In genomic region chr13:63885532-63885949, GRCm38 (mm10) we compare ENCODE assay signal across 13 mouse cellular contexts.
A peak's percentile ranks its signal among the peaks of the same experiment; 100 is the strongest.
DNase-seq lines count a peak whose midpoint lies in the region; ATAC-seq and TF ChIP-seq lines count a peak whose summit lies in the region.
"Had no signal": no experiment of that assay in that cellular context is flagged by ENCODE, and none has a peak within 500 bp of the region (broad histone marks: within the 10 kb centered on the region; RNA-seq: fewer than 3 reads in every experiment).

No protein-coding gene starts in this region.

- WGBS in kidney, embryonic 16.5 days = 53% methylated on average over 3 of the region's 3 CpGs
- whole genome bisulfite sequencing in midbrain, embryonic 16.5 days = 64% methylated on average over 3 of the region's 3 CpGs

- ATAC-seq in kidney, embryonic 16.5 days (ENCODE audit: low FRiP score, low TSS enrichment) = no peak
- peak; percentile 38 for ATAC-seq in CD4-positive, CD25-positive, alpha-beta regulatory T cell, adult 4 months
- ATAC-seq in inflammation-experienced regulatory T-cells, adult 6 months = peak; percentile 23
- 0 out of 2 replicates have a peak, but pooled peaks have one; percentile 12 for ATAC-seq in megakaryocyte, adult 5-6 weeks (ENCODE audit: poor library complexity, severe bottlenecking)
- no peak for ATAC-seq in midbrain, embryonic 16.5 days

- H3K27me3 ChIP-seq in kidney, embryonic 16.5 days (ENCODE audit: insufficient read depth, low read length) = no peaks in the 10 kb centered on the region
- no peaks in the 10 kb centered on the region for H3K27me3 ChIP-seq in midbrain, embryonic 16.5 days (ENCODE audit: control insufficient read depth, insufficient read depth, low read depth, low read length)
- H3K27me3 ChIP-seq: limb, embryonic 13.5 days had no signal

- no peak for TF ChIP-seq CTCF in layer of hippocampus, adult 2 months (conservative IDR thresholded peaks at IDR 0.05)

- DNase-seq in kidney, postnatal 10 days = no peak
- no peak for DNase-seq in left cerebral cortex, adult 18-20 months (ENCODE audit: low spot score in 2 of 2)
- no peak for DNase-seq in layer of hippocampus, adult 2 months (ENCODE audit: low spot score in 2 of 2)
- DNase-seq: adrenal gland, adult 2 months; heart, adult 11 months; thymus, adult 18-20 months had no signal

- H3K9ac ChIP-seq in kidney, embryonic 16.5 days (replicated peaks; ENCODE audit: low read length) = no peak overlapping the region
- H3K9ac ChIP-seq in midbrain, embryonic 16.5 days (ENCODE audit: low read depth, low read length) = no peak overlapping the region
- H3K9ac ChIP-seq: limb, embryonic 13.5 days had no signal

- H3K36me3 ChIP-seq in kidney, embryonic 16.5 days (ENCODE audit: insufficient read depth, low read length) = peaks cover 6% of the 10 kb centered on the region
- H3K36me3 ChIP-seq in midbrain, embryonic 16.5 days (ENCODE audit: control insufficient read depth, insufficient read depth, low read length) = peaks cover 6% of the 10 kb centered on the region; the same call in 1 of the 2 replicates

- 0 out of 2 replicates have a peak, but pooled peaks cover 2% of the 10 kb centered on the region for H3K4me1 ChIP-seq in kidney, embryonic 16.5 days (ENCODE audit: insufficient read depth, low read length)
- no peaks in the 10 kb centered on the region for H3K4me1 ChIP-seq in midbrain, embryonic 16.5 days (ENCODE audit: control insufficient read depth, insufficient read depth, low read length)

- no peaks in the 10 kb centered on the region for H3K9me3 ChIP-seq in kidney, embryonic 16.5 days (ENCODE audit: low read length)
- H3K9me3 ChIP-seq in midbrain, embryonic 16.5 days (replicated peaks; ENCODE audit: control insufficient read depth, low read length, poor library complexity, severe bottlenecking) = no peaks in the 10 kb centered on the region
- H3K9me3 ChIP-seq: limb, embryonic 13.5 days had no signal

- H3K4me2 ChIP-seq in kidney, embryonic 16.5 days (replicated peaks; ENCODE audit: low read depth, low read length) = no peak overlapping the region
- no peak overlapping the region for H3K4me2 ChIP-seq in midbrain, embryonic 16.5 days (ENCODE audit: low read length)
- H3K4me2 ChIP-seq: limb, embryonic 13.5 days had no signal

- H3K4me3 ChIP-seq in kidney, embryonic 16.5 days (ENCODE audit: low read length) = no peak overlapping the region
- no peak overlapping the region for H3K4me3 ChIP-seq in layer of hippocampus, adult 2 months
- no peak overlapping the region for H3K4me3 ChIP-seq in midbrain, embryonic 16.5 days (ENCODE audit: low read depth, low read length)
- H3K4me3 ChIP-seq: erythroblast, embryonic 14.5 days; limb, embryonic 13.5 days had no signal

- H3K27ac ChIP-seq in kidney, embryonic 16.5 days (ENCODE audit: low read length) = peak overlapping the region; percentile 43; the same call in 1 of the 2 replicates
- H3K27ac ChIP-seq in layer of hippocampus, adult 2 months = no peak overlapping the region
- H3K27ac ChIP-seq in midbrain, embryonic 16.5 days (ENCODE audit: low read length) = no peak overlapping the region
- H3K27ac ChIP-seq: limb, embryonic 13.5 days had no signal

Comparison
In these comparisons a context has a peak if more than half of its experiments do, and no peak if none do; other contexts are left out.
1. ATAC-seq: peak in CD4-positive, CD25-positive, alpha-beta regulatory T cell, adult 4 months (single experiment), inflammation-experienced regulatory T-cells, adult 6 months (single experiment) and megakaryocyte, adult 5-6 weeks (single experiment); none in kidney, embryonic 16.5 days (single experiment) and midbrain, embryonic 16.5 days (single experiment).